Mouse (Mus musculus): Measurements from ENCODE around the gene Agpat4.
A peak's percentile ranks its signal among the peaks of the same experiment; 100 is the strongest.

Agpat4 gene

GRCm38 (mm10) chr17:12118561-12118925 is at the start of gene Agpat4:
Gene Agpat4 (plus strand): TSS chr17:12118704.
- DNase-seq (ENCODE audit: low read depth, low spot score) = peak; percentile 54

DNA sequence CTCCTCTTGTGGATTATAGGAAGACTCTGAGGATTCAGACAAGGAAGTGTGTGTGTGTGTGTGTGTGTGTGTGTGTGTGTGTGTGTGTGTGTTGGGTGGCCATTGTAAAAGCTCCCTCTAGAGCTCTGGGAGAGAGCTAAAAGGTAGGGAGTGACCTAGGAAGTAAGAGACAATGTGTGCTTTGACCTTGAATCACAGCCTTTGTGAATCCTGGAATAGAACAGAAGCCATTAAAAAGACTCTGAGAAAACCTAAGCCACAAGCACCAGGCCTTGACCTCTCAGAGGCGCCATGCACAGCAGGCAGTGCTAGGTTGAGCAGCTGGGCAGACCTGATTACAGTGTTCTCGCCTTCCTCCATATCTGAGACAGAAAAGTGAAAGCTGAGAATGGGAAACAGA is 41.7 kb upstream of the Agpat4 start:
- no peak for DNase-seq (ENCODE audit: low read depth, low spot score)

DNA sequence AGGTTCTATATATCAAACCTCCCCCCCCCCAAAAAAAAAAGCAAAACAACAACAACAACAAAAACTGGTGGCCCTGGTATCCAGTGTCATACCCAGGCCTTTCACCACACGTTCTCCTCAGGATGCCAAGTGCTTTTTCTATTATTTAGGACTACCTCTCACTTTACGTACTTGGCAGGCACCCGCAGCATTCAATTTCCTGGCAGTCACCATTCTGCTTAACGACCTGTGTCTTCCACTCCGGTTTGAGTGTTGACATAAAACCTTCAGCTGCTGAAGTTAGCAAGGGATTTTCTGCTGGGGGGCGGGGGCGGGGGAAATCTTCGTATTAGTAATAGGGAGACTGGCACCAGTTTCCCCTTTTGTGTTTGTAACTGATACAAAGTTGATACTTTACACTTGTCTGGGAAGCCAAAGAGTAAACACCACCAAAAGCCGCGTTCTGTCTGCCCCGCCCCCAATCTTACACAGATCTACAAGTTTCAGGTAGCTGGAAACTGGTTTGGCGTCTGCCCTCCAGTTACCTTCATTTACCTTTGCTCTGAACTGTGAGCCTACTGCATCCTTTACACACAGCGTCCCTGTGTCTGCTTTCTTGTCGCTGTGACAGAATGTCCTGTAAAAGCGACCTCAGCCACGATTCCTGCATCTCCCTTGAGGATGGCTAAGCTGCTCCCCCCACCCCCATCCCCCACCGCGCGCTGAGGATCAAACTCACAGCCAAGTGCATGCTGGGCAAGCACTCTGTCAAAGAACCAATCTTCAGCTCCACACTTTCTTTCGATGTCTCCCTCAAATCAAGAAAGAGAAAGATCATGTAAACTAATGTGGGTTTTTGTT is 37.6 kb upstream of the Agpat4 start:
- no peak for DNase-seq (ENCODE audit: low read depth, low spot score)

DNA sequence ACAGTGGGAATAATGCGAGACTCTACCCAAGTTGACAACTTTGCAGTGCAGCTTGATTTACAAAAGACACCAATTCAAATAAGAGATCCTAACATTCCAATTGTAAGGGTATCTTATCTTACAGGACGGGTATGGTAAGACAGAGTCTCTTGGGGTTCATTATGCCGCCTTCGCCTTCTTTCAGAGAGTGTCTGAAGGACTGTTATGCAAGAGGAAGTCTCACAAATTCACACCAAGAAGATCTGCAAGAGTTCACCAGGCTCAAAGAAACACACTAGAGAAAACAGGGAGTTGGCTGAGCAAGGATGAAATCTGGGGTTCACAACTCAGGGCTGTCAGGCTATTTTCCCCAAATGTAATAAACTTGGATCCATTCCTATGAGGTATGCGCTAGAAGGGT is 36.3 kb upstream of the Agpat4 start:
- peak; percentile 73 for DNase-seq (ENCODE audit: low read depth, low spot score)

GRCm38 (mm10) chr17:12090261-12090927 is 28.1 kb upstream of the Agpat4 start:
- no peak for DNase-seq (ENCODE audit: low read depth, low spot score)

GRCm38 (mm10) chr17:12092901-12093564 is 25.5 kb upstream of the Agpat4 start:
- peak; percentile 53 for DNase-seq (ENCODE audit: low read depth, low spot score)

GRCm38 (mm10) chr17:12094016-12094415 is 24.5 kb upstream of the Agpat4 start:
- DNase-seq (ENCODE audit: low read depth, low spot score) = no peak

GRCm38 (mm10) chr17:12094827-12095590 is 23.5 kb upstream of the Agpat4 start:
- peak; percentile 85 for DNase-seq (ENCODE audit: low read depth, low spot score)

DNA sequence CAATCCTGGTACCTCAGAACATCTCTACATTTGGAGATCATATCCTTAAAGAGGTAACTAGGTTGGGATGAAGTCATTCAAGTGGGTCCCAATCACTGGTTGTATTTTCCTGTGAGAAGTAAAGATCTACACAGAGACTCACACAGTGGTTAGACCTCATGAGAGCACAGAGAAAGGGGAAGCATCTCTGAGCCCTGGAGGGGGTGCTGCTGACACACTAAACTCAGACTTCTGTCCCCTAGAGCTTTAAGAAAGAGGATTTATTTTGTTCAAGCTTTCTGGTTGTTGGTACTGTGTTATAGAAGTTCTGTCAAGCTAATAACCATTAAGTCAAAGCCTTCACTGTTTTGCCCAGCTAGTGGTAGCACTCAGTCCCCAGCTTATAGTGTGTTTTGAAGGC is 19.1 kb upstream of the Agpat4 start:
- DNase-seq (ENCODE audit: low read depth, low spot score) = no peak

- peak; percentile 54 for DNase-seq (ENCODE audit: low read depth, low spot score)
These were observed 16.2 kb upstream of the Agpat4 start for GRCm38 (mm10) chr17:12102326-12102725.

DNA sequence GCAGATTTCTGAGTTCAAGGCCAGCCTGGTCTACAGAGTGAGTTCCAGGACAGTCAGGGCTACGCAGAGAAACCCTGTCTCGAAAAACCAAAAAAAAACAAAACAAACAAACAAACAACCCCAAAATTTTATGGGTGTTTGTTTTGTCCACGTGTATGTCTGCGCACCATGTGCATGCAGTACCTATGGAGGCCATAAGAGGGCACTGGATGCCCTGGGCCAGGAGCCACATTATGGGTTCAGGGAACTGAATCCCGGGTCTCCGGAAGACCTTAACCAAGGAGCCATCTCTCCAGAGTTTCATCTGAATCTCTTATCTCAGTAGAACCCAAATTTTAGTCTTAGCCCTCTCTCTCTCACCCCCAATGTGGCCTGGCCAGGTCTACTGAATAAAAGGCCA is 14.7 kb upstream of the Agpat4 start:
- DNase-seq (ENCODE audit: low read depth, low spot score) = no peak

DNA sequence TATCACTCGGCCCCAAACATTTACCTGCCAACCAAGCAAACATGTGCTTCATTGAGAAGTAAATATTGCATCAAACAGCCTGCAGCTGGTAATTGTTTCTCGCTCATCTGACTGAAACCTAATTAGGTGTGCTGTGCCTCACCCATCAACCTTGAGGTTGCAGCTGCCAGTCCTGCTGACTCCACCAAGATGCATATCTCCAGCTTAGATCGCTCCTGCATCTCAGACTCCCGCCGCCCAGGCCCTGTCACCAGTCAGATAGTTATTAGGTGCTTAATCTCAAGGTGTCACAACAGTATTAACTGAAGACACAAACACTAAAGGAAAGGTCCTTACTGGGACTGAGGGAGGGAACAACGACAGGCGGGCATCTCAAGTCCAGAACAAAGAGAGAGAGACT is 14.3 kb upstream of the Agpat4 start:
- no peak for DNase-seq (ENCODE audit: low read depth, low spot score)

DNA sequence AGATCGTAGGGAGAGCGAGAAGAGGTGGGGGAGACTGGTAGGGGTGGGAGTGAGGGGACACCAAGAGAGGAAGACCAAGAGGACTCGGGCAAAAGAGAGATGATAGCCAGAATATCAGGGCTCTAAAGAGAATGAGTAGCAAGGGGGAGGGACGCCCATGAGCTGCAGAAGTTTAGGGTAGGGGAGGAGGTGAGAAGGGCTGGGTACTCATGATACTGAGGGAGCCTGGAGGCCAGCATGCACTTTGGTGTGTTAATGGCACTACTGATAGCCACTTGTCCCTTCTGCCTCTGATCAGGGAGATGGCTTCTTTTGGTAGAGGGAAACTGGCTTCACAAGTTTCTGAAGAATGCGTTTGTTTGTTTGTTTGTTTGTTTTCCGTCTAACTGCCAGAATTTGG is 13.8 kb upstream of the Agpat4 start:
- no peak for DNase-seq (ENCODE audit: low read depth, low spot score)

- peak; percentile 76 for DNase-seq (ENCODE audit: low read depth, low spot score)
These were observed 12.2 kb upstream of the Agpat4 start for GRCm38 (mm10) chr17:12106255-12106654.

GRCm38 (mm10) chr17:12113626-12114025 is 4.9 kb upstream of the Agpat4 start:
- DNase-seq (ENCODE audit: low read depth, low spot score) = peak; percentile 70

- no peak for DNase-seq (ENCODE audit: low read depth, low spot score)
These were observed 3.4 kb upstream of the Agpat4 start for GRCm38 (mm10) chr17:12115086-12115485.

DNA sequence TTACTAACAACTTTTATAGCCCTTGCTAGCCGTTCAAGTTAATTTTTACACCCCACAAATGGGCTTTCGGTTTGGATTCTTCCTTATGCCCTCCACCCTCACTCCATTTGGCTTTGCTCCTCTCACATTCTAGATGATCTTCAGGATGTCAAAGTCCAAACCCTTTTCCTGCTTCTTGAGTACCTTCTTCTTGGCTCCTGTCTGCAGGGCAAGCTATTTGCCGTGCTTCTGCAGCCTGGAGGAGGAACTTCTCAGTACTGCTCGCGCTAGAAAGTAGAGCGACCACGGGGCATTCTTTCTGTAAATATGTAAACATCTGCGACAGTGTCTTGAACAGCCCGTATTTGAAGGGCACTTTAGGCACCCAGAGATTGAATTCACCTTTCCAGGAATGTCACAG is 373 bp upstream of the Agpat4 start:
- DNase-seq (ENCODE audit: low read depth, low spot score) = peak; percentile 18

DNA sequence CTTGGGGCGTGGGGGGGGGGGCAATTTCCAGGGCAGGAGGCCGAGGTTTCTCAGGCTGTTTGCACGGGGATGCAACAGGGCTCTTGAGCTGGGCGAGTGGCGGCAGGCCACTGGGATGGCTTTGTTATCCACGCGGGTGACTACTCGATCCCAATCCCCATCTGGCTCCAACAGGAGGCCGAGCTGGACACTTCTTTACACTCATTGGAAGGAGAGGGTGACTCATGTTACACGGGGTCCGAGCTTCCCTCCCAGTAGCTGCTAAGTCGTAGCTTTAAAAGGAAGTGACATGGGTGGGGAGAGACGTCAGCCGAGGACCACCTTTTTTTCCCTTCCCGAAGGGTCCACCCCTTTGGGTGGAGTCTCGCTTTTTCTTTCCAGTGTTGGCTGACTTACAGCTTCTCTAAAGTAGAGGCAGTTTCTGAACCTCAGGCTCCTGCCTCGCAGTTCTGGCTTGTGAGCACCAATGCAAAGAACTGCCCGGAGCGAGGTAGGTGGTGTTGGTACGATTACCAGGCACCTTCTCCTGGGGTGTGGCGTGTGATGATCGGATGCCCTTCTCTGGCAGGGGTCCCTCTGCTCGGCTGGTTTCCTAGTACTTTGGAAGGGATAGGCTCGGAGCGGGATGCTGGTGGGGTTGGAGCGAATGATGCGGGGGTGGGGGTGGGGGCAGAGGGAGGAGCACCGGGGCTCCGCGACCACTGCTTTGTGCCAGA is 580 bp downstream of the Agpat4 start:
- peak; percentile 97 for DNase-seq (ENCODE audit: low read depth, low spot score)

- DNase-seq (ENCODE audit: low read depth, low spot score) = peak; percentile 79
These were observed 1.2 kb downstream of the Agpat4 start for GRCm38 (mm10) chr17:12119675-12120074.

DNA sequence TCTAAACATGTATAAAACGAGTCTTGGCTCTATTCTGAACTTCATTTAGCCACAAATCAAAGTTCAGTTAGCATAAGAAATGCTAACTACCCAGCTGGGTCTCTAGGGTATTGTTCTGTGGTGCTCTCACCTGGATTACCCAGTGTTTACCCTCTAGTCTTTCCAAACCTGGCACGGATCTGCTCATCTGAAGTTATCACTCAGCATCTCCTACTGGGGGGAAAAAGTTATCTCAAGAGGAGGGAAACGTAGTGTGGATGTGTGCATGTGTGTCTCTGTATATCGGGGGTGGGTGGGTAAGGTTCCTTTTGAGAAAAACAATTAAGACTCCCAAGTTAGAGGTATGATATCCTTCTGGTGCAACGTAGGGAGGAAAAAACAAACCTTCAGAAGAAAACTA is 1.8 kb downstream of the Agpat4 start:
- no peak for DNase-seq (ENCODE audit: low read depth, low spot score)

- DNase-seq (ENCODE audit: low read depth, low spot score) = no peak
These were observed 2.8 kb downstream of the Agpat4 start for GRCm38 (mm10) chr17:12121226-12121794.

All from brain, adult 2 months (tissue).